Mouse (Mus musculus) MN1 (cell line): ENCODE results near the gene Angel2.
"Not testable (repeated sequence)": the region's sequence is repeated elsewhere in the genome, so short reads cannot be mapped to it uniquely, and the experiment has no call there.

ENCODE experiments used
- DNase-seq: peaks from one replicate; pipeline ENCODE4 v3.0.0-alpha.2; 2016; ENCODE audit warnings: low spot score

The Angel2 gene

DNA sequence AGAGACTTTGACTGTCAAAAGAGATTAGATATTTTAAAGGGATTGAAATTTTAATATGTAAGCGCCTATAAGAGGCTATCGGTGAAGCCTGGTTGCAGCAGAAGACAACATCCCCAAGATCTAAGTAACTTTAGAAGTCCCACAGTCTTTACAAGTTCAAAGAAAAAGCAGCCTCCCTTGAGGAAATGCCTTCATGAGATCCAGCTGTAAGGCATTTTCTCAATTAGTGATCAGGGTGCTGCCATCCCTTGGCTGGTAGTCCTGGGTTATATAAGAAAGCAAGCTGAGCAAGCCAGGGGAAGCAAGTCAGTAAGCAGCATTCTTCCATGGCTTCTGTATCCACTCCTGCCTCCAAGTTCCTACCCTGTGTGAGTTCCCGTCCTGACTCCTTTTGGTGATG is at the start of gene Angel2:
TSS of gene Angel2 (plus strand) at position 301 of the 400 bp plus-strand sequence.
- DNase-seq: not testable (repeated sequence)

DNA sequence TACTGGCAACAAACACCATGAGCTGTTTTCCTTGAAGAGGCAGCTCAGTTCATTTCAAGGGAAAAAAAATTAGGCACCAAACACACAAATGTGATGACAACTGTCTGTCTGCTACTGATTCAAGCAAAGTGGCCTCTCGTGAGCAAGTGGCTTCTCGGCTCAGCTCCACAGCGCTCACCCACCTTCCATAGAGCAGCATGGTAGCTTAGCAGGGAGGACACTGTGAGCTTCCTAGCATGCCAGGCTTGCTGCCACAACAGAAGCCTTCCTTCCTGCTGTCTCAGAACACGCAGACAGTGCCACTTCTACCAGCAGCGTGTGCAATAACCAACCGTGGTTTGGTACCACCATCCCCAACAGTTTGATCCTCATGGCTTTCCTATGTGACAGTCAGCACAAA is 49.2 kb upstream of the Angel2 start:
- DNase-seq: no peak

GRCm38 (mm10) chr1:190880638-190881037 is 44.3 kb upstream of the Angel2 start:
- no peak for DNase-seq

DNA sequence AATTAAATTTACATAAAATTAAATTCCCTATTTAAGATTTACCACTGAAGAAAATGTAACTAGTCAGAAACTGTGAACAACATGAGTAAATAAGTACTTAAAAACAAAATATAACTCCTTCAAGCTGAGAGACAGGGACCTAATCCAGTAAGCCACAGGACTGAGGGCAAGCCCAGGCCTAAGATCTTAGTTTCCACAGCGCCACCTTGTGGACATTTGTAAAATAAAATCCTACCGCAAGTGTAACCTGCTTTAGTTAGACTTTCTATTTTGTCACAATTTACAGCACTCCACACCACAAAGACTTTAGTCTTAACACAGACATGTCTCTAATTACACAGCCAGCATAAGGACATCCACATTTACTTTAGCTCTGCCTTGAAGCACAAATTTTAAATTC is 43.5 kb upstream of the Angel2 start:
- DNase-seq: peak; percentile 76

DNA sequence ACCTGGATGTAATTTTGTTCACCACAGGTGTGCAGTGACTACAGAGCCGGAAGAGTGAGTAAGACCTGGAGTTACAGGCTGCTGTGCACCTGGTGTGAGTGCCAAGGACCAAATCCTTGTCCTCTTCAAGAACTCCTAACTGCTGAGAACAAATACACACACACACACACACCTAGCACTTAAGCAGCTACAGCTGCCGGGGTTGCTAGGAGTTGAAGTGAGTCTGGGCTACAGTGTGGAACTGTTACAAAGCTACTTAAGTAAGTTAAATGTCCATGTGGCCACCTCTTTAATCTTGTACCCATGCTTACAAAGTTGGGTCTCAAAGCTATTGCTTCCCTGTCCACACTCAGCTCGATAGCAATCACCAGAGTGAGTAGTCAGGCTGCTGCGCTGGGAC is 38.9 kb upstream of the Angel2 start:
- no peak for DNase-seq

DNA sequence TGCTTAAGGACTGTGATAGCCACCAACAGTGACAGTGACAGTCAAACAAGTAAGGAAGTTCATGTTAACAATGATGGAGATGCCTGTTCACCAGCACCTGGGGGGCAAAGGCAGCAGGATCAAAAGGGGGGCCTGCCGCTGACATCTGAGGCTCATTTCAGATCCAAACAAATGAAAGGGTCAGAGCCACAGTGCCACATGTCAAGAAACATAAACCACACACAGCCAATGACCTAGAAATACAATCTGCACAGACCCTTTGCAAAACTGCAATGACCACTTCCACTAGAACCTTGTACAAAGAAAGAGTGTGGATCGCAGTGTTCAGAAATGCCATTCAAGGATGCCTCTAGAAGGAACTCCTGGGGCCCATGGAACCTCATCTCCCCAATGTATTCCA is 36.9 kb upstream of the Angel2 start:
- DNase-seq: no peak

DNA sequence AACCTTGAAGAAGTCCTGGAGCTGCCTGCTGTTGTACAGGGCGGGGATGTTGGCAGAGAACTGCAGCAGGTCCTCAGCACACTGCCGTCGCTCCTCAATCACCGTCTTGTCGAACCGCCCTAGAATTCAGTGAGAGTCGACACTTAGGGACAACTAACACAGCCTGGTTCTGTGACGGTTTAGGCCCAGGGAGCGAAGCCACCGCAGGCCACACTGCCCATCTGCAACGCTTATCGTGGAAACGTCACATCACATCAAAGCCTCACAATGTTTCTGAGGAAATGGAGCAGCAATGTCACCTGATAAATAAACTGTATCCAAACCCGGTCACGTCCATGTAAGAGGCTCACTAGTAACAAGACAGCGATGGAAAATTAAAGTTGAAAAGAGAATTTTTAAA is 36.3 kb upstream of the Angel2 start:
- DNase-seq: no peak

- DNase-seq: peak; percentile 10
These were observed 31.2 kb upstream of the Angel2 start for GRCm38 (mm10) chr1:190893559-190894167.

- no peak for DNase-seq
These were observed 26.7 kb upstream of the Angel2 start for GRCm38 (mm10) chr1:190898186-190898585.

DNA sequence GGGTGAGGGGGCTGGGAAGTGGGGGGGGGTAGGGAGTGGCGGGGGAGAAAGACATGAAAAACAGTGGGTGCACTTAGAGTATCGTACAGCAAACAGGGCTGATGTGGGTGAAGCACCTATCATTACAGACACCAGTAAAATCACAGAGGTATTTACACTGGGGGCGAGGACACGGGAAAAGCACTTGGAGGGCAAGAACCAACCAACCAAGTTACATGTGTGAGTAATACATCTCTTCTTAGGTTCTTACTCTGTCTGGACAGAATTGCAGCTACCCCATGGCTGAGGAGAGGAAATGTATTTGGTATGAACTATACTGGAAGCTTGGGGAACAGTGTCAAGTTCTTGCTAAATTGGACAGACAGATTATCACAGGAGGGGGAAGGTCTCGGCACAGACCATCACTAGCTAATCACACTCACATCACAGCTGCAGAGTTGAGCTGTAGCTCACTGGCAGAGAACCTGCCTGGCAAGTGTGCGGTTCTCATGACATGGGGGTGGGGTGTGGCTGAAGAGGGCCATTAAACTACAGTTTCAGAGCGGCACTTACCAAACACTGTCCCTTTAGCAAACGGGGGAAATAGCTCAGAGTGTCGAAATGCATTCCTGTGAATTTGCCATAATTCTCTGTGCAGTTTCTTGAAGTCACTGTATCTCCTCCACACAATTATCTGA is 25.9 kb upstream of the Angel2 start:
- no peak for DNase-seq

- no peak for DNase-seq
These were observed 23.8 kb upstream of the Angel2 start for GRCm38 (mm10) chr1:190901082-190901481.

GRCm38 (mm10) chr1:190904136-190904535 is 20.8 kb upstream of the Angel2 start:
- DNase-seq: no peak

DNA sequence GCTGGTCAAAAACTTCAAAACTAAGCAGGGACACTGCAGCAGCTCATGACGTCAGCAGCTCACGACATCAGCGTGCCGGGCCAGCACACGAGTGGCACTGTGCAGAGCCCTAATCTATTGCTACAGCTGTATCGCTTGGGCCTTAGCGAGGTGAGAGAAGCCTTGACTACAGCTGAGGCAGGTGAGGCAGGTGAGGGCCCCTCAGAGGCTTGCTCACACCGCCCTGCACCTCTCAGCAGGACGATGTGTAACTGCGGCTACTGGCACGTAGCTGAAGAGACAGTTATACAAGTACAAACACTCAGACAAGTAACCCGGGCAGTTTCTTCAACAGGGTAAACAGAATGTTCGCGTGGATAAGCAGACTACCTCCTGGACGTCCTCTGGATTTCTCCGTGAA is 20.2 kb upstream of the Angel2 start:
- no peak for DNase-seq

DNA sequence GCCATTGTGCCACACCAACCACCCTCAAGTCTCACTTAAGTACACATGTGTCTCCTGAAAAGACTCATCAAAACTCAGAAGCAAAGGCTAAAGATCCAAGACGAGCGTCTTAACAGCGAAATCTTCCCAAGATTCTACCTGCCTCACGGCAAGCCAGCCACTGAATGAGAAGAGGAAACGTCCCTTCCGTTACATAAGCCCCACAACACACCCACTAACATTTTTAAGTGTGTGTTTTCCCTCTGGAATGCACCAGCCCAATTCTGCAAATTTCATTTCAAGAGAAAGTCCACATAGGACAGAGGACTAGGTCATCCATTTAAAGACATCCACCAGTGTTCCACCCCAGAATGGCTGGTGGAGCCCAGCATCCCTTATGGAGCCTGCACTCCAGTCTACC is 14.1 kb upstream of the Angel2 start:
- no peak for DNase-seq

DNA sequence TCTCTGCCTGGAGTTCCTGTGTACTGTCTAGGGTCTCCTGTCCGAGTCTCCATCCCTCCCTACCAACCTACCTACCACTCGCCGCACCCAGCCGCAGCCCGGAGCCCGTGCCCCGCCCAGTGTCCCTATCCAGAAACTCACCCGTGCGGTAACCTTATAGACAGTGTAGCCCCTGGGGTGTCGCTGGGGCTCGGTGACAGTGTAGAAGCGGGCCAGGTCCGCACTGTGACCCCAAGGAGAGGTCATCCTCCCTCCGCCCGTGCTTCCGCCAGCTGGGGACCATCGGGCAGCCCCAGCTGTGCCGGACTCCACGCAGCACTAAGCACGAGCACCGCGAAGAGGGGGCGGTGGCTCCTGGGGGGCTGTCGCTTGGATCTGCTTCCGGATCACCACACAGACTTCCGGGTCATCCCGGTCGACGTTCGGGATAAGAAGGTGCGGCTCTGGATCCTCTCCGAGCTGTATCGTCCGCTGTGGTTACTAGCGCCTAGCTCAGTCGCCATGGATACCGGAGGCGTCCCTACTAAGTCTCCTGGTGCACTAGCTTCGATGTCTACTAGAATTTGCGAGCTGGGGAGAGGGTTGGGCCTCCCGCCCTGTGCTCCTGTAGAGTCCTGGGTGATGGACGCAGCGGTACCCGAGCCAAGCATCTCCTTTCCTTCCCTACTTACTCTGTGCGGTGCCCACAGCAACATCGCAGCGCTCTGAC is 13.3 kb upstream of the Angel2 start, which contains the start of gene Rps6kc1:
TSS of gene Rps6kc1 (minus strand) at position 356 of the 709 bp plus-strand sequence.
- DNase-seq: peak; percentile 94

GRCm38 (mm10) chr1:190912623-190913022 is 12.3 kb upstream of the Angel2 start:
- DNase-seq: peak; percentile 16

- no peak for DNase-seq
These were observed 6.0 kb upstream of the Angel2 start for GRCm38 (mm10) chr1:190918938-190919337.

DNA sequence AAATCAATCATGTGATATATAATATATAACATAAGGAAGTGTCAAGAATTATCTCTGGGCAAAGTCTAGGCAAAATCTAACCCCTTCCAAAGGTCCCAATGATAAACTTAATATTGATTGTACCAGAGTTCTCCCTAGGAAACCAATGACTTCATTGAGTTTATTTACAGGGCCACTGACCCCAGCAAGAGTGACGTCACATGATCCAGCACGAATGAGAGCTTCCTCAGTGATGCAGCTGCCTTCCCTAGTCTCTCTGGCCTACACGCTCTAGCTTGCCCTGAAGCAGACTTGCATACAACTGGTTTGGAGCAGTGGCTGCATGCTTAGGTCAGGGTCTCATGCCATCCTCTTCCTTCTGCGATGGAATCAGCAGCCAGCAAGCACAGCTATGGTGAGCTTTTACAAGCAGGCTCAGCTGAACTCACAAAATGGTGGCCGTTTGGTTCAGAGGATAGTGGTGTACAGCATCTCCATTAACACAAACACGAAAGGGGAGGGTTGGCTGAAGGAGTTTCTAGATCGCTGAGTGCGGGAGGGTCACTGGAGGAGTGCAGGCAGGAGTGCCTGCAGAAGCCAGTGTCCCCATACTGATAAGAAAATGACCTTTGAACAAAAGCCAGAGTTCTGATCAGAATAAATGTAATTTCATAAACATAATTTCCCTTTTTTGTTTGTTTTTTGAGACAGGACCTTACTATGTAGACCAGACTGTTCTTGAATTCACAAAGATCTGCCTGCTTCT is 5.0 kb upstream of the Angel2 start:
- no peak for DNase-seq

DNA sequence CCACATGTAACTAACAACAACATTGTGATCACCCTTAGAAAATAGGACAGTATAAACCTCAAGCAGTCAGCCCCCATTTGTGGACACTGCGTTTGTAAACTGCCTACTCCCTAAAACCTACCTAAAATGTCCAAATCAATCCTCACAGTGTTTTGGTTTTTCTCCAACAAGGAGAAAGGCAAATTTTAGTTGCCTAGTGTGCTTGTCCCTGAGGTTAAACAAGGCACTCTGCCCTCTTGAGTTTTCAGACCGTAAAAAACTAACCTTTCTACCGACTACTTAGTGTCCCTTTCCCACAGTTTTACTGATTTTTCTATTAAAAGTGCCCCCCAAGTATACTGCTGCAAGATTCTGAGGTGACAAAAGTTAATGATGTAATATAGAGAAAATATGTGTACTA is 2.4 kb downstream of the Angel2 start:
- DNase-seq: no peak

DNA sequence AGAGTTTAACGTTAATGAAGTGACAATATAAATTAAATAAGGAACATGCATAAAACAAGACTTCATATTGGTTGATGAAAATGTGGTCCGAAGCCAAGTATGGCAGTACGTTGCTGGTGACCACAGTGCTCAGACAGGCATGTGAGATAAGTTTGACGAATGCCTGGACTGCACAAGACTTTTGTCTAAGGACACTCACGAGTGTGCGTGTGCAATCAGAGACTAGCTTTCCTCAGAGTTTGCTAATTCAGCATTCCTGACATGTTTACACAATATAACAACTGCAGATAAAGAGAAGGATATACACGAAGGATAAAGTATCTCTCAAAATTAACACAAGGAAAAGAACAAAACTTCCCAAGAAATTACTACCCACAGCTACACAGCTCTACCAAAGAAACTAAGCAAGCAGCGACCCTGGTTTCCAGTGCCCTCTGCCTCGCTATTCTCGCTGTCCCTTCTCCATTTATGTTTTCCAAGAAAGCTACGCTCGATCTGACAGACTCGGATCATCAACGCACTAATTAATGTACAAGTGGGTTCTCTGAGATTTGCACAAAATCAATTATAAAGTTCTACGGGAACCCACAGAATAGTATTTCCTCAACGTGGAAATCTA is 2.9 kb downstream of the Angel2 start:
- DNase-seq: peak; percentile 40

- DNase-seq: peak; percentile 98
These were observed 3.6 kb downstream of the Angel2 start for GRCm38 (mm10) chr1:190928370-190929009.
